Mouse (Mus musculus) brain, embryonic 14.5 days (tissue): ENCODE data around the gene Dhx29.

Experiments used
- CTCF ChIP-seq: fragments of 200-500 bp; IDR thresholded peaks from 2 replicates; pipeline ENCODE4 v1.5.1; 2012; ENCODE audit warnings: inconsistent platforms, mild to moderate bottlenecking, moderate library complexity, borderline replicate concordance; ENCODE audit not compliant: insufficient read depth, insufficient read length; ENCODE audit errors: extremely low read depth
- POLR2A ChIP-seq: fragments of 200-500 bp; IDR thresholded peaks from 2 replicates; pipeline ENCODE4 v1.6.1; 2012; ENCODE audit warnings: mild to moderate bottlenecking, inconsistent platforms, borderline replicate concordance; ENCODE audit not compliant: poor library complexity, insufficient read depth, insufficient read length, severe bottlenecking; ENCODE audit errors: extremely low read depth

DNA sequence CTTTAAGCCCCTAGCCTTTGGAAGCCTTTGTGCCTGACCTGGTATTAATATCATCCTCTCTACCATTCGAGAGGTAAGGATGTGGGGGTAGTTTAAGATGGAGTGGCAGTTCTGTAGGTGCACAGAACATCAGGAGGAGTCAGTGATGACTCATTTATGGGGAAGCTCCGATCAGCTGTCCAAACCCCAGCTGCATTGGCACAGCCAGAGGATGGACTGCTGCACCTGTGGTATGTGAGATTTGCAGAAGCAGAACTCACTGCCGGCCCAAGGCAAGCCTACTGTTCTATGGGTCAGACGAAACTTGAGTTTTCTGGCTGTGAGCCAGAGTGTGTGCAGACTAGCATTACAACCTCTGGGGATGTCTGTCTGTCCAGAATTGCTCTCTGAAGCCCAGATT lies 69.2 kb downstream of the Dhx29 start:
- TF ChIP-seq CTCF: no peak
- no peak for TF ChIP-seq POLR2A
